Mouse (Mus musculus): ENCODE results near the gene Kiz.

GRCm38 (mm10) chr2:146873881-146874441 lies 18.3 kb downstream of the Kiz start:
- TF ChIP-seq CTCF (IDR thresholded peaks at IDR 0.05; ENCODE audit: low read depth): no peak
- TF ChIP-seq EP300 (optimal IDR thresholded peaks at IDR 0.05): no peak

Data from stomach, postnatal 0 days (tissue).